Mouse (Mus musculus) gastrocnemius, postnatal 25 days (tissue): ENCODE measurements around the gene Ap4m1. TPM values are rescaled to one million over a fixed set of nuclear protein-coding genes. Genes with fewer than 3 reads are reported as not detected.
"Not testable (repeated sequence)": the region's sequence is repeated elsewhere in the genome, so short reads cannot be mapped to it uniquely, and the experiment has no call there.

ENCODE experiments used
- DNase-seq: peaks from one replicate; pipeline ENCODE4 v3.0.0; 2022
- microRNA-seq, 2 experiments: library from miRNA; unstranded; fragments of <30 nt; microRNA quantifications; one replicate each; pipeline ENCODE4 v1.2.0; 2021; ENCODE audit warnings: borderline replicate concordance in 2 of 2
- total RNA-seq, 2 experiments: library from RNA; stranded (reverse); gene quantifications; 1 replicate in 1 of 2; 2 replicates in 1 of 2; pipeline ENCODE4 v1.2.3; 2021

Ap4m1 gene
- total RNA-seq, 2 experiments from 2014 or later = 5.8 to 7.8 TPM

DNA sequence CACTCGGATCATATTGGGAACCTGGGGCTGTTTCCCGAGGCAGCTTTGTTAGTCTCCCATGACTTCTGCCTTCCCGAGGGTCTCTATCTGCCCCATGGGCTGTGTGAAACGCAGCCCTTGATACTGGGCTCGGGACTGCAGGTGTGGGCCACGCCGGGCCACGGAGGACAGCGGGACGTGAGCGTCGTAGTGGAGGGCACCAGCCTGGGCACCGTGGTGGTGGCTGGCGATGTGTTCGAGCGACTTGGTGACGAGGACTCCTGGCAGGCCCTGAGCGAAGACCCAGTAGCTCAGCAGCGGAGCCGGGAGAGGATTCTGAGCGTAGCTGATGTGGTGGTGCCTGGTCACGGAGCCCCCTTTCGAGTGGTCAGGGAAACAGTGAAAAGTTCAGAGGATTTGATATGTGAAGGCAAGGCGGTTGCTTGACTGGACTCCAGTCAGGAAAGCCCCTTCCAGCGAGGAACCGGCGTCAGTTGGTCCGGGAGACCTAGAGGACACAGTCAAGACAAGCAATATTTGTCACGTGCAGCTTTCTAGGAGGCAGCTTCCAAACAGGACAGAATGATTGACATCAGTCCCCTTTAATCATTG lies 23.0 kb downstream of the Ap4m1 start:
- DNase-seq = no peak

DNA sequence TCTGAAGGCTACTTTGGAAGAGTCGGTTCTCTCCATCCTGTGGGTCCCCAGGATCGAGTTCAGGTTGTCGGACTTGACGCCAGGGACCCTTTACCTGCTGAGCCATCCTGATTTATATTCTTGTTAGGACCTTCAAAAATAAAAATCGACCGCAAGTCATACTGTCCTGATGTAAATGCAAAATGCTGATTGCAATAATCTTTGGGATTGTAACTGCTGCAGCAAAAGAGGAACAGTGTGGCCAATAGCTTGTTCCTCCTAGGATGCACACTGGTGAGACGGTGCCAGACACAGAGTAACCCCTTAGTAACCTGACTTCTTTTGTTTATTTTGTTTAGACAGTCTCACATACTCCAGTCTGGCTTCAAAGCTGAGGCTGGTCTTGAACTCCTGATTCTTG lies 23.7 kb downstream of the Ap4m1 start:
- DNase-seq = no peak

DNA sequence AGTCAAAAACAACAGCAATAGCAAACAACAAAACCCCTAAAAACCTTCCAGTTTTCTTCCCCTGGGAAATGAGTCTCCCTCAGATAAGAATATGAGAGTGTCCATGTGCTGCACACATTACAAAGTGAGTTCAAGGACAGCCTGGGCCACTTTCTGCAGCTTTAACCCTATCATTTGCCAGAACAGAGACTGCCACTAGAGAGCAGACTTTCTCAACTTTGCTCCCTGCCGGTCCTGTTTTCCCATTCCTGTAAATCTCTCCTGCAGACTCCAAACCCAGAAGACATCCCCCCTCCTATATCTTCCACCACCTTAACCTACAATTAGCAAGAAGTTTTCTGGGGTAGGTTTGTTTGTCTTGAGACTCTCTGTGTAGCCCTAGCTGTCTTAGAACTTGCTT lies 27.8 kb downstream of the Ap4m1 start:
- DNase-seq = no peak

DNA sequence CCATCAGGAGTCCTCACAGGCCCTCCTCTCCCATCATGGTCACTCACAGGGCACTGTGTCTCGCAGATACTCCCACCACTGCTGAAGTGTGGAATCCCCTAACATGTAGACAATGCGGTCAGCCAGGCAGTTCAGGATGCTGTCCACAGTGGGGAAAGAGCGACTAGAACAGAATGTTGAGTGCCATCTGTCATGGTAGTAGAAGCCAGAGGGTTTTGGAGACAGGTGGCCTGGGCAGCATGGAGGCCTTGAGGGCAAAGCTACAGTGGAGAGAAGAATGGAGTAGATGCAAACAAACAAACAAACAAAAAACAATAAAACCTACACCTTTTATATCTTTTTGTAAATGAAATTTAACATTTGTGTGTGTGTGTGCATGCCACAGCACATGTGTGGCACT lies 30.3 kb downstream of the Ap4m1 start:
- DNase-seq = no peak

DNA sequence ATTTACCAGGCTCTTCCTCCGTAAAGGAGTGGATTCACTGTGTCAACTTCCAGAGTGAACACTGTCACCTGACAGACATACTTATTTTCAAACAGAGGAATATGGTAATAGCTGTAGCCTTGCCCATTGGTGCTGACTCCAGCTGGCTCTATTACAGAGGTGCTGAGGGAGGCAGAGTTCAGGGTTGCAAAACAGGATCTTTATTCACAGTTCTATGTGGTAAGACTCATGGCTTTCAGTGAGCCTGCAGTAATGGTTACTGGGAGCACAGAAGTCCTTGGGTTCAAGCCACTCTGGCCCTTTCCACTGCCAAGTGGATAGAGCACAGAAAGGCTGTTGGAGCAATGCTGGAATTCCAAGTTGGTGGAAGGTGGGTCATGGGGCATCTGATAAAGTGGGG lies 35.5 kb downstream of the Ap4m1 start:
- DNase-seq = no peak

DNA sequence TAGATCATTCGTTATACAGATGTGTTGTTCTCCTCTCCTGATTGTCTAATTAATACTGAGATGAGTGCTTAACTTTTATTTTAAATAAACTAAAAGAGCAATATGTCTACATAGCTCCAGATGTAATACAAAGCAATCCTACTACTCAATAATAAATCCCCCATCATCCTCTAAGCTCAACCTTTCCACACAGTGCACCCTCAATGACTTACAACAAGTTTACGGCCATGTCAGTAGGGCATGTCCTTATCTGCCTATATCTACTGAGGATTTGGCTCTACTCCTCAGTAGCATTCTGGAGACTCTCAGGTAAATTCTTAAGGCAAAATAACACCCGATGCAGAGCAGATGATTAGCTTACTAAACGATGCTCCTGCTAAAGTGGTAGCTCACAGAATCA lies 36.1 kb downstream of the Ap4m1 start:
- no peak for DNase-seq

DNA sequence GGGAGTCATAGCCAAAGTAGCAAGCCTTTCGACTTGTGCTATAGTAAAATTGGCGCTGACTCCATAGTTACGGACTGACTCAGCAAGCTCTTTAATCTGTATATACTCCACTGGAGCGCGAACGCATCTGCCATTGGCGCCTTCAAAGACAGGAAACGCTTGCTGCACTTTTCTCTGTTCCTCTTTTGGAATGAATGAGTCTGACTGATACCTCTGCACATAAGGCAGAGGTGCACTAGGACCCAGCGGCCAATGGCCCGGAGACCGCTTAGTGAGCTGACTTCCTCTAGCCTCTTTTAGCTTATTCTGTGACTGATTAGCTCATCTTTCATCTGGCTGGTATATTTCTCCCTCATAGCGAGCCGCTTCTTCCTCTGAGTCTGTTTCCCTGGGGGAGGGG lies 44.8 kb downstream of the Ap4m1 start:
- not testable (repeated sequence) for DNase-seq

DNA sequence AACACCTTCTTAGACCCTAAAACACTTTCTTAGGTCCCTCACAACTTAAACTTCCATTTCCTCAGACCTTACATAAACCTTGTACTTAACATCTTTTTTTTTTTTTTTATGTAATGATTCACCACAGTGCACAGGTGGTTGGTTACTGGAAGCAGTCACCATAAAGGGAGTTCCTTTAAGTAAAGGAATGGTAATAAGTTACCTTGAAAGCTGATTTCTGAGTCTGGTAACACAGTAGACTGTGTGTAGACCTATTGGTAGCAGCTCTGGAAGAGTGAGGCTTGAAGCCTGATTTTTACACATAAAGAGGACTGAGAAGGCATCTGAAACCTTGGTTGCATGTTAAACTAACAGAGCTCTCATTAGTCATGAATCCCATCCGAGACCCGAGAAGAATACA lies 48.1 kb downstream of the Ap4m1 start:
- DNase-seq = no peak

DNA sequence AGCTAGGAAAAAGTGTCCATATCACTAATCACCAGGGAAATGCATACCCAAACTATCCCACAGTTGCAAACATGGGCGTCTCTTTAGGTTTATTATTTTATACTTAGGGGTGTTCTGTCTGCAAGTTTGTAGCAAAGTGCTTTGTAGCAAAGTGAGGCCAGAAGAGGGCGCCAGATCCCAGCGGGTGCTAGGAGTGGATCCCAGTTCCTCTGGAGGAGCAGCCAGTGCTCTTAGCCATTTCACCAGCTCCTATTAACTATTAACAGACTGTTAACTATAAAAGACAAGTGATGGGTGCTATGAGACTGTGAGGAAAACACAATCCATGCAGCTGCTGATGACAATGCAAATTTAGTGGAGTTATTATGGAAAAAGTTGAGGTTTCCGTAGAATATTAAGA lies 50.3 kb downstream of the Ap4m1 start:
- peak; percentile 40 for DNase-seq

DNA sequence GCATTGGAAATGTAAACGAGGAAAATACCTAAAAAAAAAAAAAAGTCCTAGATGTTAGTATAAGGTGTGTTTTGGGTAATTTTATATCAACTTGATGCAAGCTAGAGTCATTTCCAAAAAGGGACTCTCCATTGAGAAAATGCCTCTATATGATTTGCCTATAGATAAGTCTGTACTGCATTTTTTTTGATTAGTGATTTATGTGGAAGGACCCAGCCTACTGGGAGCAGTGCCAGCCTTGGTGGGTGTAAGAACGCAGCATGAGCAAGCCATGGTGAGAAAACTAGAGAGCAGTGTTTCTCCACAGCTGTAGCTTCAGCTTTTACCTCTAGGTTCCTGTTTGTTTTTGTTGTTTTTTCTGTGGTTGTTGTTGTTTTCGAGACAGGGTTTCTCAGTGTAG lies 51.5 kb downstream of the Ap4m1 start:
- DNase-seq = no peak

DNA sequence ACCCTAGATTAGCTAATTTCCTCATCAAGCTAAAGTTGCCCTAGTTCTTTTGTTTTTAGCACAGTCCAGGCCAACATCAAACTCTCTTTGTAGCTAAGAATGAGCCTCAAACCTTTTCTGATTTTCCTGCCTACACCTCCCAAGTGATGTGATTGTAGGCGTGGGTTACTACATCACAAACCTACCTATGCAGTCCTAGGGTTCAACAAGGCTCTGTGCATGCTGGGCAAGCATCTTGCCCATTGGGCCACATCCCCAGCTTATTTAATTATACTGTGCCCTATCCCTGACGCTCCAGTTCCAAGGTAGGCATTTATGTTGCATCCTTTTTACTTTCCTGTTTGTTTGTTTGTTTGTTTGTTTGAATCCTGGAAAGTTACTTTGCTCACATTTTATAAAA lies 53.9 kb downstream of the Ap4m1 start, which contains the start of gene Nxpe5:
Gene Nxpe5, plus strand, starts transcription at position 199 of the 400 bp plus-strand sequence.
- DNase-seq = no peak

DNA sequence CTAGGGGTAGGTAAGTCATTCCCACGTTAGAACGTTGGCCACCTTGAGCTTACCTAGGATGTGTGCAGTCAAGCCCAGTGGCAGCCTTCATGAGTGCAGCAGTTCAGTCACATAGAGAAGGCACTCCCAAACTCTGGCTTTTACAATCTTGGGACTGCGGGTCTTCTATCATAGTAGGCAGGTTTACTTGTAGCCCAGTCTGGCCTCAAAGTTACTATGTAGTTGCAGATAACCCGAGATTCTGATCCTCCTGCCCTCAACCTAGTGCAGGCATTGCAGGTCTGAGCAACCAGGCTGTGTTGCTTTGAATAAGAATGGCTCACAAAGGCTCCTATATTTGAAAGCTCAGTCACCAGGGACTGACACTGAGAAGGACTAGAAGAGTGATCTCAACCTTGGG lies 54.7 kb downstream of the Ap4m1 start:
- DNase-seq = no peak

DNA sequence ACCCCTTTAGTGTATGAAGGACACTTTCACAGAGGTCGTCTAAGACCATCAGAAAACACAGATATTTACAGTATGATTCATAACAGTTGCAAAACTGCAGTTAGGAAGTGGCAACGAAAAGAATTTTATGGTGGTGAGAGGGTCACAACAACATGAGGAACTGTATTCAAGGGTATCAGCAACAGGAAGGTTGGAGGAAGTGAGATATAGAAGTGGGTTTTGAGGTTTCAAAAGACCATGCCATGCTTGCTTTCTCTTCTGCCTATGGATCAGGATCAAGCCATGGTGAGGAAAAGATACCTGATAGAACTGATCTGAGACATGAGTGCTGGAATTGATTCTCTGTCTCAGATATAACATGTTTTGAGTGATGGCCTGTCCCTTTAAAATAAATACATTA lies 55.6 kb downstream of the Ap4m1 start:
- no peak for DNase-seq

DNA sequence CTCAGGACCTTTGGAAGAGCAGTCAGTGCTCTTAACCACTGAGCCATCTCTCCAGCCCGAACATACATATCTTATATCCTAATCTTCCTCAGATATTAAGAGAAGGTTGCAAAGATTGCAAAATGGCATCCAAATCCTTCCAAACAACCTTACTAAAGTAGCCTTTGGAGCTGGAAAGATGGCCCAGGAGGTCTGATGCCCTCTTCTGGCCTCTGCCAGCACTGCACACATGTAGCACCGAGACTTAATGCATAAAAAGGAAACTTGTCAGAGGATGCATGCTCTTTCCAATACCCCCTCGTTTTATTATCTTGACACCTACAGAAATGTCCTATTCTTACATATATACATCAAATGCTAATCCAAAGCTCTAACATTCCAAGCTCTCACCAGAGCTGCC lies 56.2 kb downstream of the Ap4m1 start:
- no peak for DNase-seq

DNA sequence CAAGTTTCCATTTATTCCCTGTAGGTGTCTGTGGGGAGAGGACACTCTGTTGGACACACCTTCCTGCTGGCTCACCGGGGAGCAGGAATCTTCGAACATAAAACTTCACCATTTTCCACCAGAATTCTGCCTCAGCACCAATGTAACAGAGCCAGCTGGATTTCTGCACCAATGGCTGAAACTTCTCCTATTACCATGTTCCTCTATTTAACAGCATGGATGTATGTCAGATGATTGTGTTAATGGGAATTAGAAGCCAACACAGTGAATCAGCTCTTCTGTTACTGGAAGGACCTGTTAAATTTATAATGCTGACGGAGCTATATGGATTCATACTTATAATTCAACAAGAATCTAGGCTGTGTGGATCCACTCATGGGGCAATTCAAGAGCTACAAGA lies 57.7 kb downstream of the Ap4m1 start:
- no peak for DNase-seq

Small RNA genes lying within 50 kb of the gene (microRNA-seq; reads per million reads assigned to microRNA genes)
- gene Mir106b (199 to 1,150 reads per million in 2 experiments), gene Mir25 (192 to 291 reads per million in 2 experiments), gene Mir93 (1,920 to 1,931 reads per million in 2 experiments)

Other genes starting within 250 kb of the Ap4m1 start
- gene Gjc3, start 208.9 kb upstream of the Ap4m1 start, total RNA-seq = 1 to 10 TPM; 1.2 to 1.6 TPM
- not detected for gene Azgp1, start 190.5 kb upstream of the Ap4m1 start, total RNA-seq
- not detected for gene Smok3a, start 150.7 kb upstream of the Ap4m1 start, total RNA-seq
- gene Smok3b, start 150.6 kb upstream of the Ap4m1 start, total RNA-seq = not detected
- gene Smok3c, start 118.8 kb upstream of the Ap4m1 start, total RNA-seq = not detected
- 1 to 10 TPM; 8.4 to 9.1 TPM for gene Zkscan1, start 86.9 kb upstream of the Ap4m1 start, total RNA-seq
- gene Zscan21, start 55.1 kb upstream of the Ap4m1 start, total RNA-seq = 10 to 100 TPM; 11.0 to 11.9 TPM
- 1 to 10 TPM; 4.0 to 4.4 TPM for gene Zfp113, start 16.3 kb upstream of the Ap4m1 start, total RNA-seq
- gene Cops6, start 10.9 kb upstream of the Ap4m1 start, total RNA-seq = 10 to 100 TPM; 93.9 to 95.7 TPM
- 10 to 100 TPM in 1 of 2 experiments, 1 to 10 TPM in 1; 8.9 to 10.3 TPM for gene Mcm7, start 420 bp downstream of the Ap4m1 start, total RNA-seq
- 10 to 100 TPM; 27.0 to 29.6 TPM for gene Taf6, start 15.4 kb downstream of the Ap4m1 start, total RNA-seq
- gene Cnpy4, start 15.5 kb downstream of the Ap4m1 start, total RNA-seq = 1 to 10 TPM; 3.5 to 5.8 TPM
- 1 to 10 TPM; 1.6 to 2.1 TPM for gene Mblac1, start 22.3 kb downstream of the Ap4m1 start, total RNA-seq
- under 1 TPM; 0.40 to 0.54 TPM for gene Nxpe5, start 53.9 kb downstream of the Ap4m1 start, total RNA-seq
- 10 to 100 TPM; 48.3 to 50.8 TPM for gene Lamtor4, start 83.5 kb downstream of the Ap4m1 start, total RNA-seq
- 1 to 10 TPM; 2.6 to 3.0 TPM for gene BC037034, start 92.0 kb downstream of the Ap4m1 start, total RNA-seq
- under 1 TPM; 0.19 to 0.41 TPM for gene Gal3st4, start 100.8 kb downstream of the Ap4m1 start, total RNA-seq
- not detected for gene Gm43720, start 108.0 kb downstream of the Ap4m1 start, total RNA-seq
- under 1 TPM in 1 of 2 experiments, not detected in 1; 0.27 TPM for gene Gpc2, start 108.0 kb downstream of the Ap4m1 start, total RNA-seq
- under 1 TPM in 1 of 2 experiments, not detected in 1; 0.19 TPM for gene Stag3, start 108.2 kb downstream of the Ap4m1 start, total RNA-seq
- gene Pvrig, start 170.0 kb downstream of the Ap4m1 start, total RNA-seq = not detected